Mouse (Mus musculus): ENCODE data around the gene Ramp3. TPM values are rescaled to one million over a fixed set of nuclear protein-coding genes. Genes with fewer than 3 reads are reported as not detected.

Ramp3 gene
- polyA plus RNA-seq, 1 experiment: 0.19 TPM

DNA sequence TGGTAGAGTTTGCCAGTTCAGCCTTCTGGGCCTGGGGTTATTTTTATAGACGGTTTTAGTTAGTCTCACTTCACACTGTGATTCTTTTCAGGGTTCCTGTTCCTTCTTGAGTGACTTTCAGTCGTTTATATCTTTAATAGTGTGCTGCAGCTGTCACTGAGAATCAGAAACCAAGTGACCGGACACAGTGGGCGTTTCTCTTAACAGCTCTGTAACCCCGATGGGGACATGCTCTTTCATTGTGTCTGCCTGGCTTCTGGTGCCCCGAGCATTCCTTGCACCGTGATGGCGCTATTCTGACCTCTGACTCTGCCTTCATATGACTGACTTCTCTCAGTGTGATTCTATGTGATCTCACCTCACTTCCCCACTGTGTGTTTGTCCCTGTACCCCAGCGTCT lies 10.7 kb downstream of the Ramp3 start:
- Histone ChIP-seq H3K79me2 (ENCODE audit: control insufficient read depth, insufficient read depth) (no peaks in the 10 kb centered on the region), H3K4me2 (ENCODE audit: low read depth) (no peak overlapping the region), H3ac (ENCODE audit: control insufficient read depth, insufficient read length) (no peak overlapping the region), H3K36me3 (ENCODE audit: control insufficient read depth, insufficient read depth) (no peaks in the 10 kb centered on the region), H3K4me3 (no peak overlapping the region), H3K27me3 (ENCODE audit: control insufficient read depth, insufficient read depth, insufficient read length) (no peaks in the 10 kb centered on the region)
- TF ChIP-seq MYOD1 (IDR thresholded peaks at IDR 0.05; ENCODE audit: control insufficient read depth in 1 of 3, insufficient read length in 2 of 3, low read depth in 2 of 3) (peak in 1 of 3 experiments; percentile 25), POLR2A (IDR thresholded peaks at IDR 0.05; ENCODE audit: insufficient read length, low read depth) (no peak)

- Histone ChIP-seq H3K4me2 (ENCODE audit: low read depth) (no peak overlapping the region), H3K4me3 (no peak overlapping the region), H3K79me2 (ENCODE audit: control insufficient read depth, insufficient read depth) (no peaks in the 10 kb centered on the region), H3K36me3 (ENCODE audit: control insufficient read depth, insufficient read depth) (no peaks in the 10 kb centered on the region), H3K27me3 (ENCODE audit: control insufficient read depth, insufficient read depth, insufficient read length) (no peaks in the 10 kb centered on the region), H3ac (ENCODE audit: control insufficient read depth, insufficient read length) (no peak overlapping the region)
- TF ChIP-seq REST (IDR thresholded peaks at IDR 0.05; ENCODE audit: insufficient read depth, insufficient read length) (no peak), MYOG (IDR thresholded peaks at IDR 0.05; ENCODE audit: control insufficient read depth in 1 of 3, insufficient read depth in 1 of 3, insufficient read length in 2 of 3, low read depth in 2 of 3) (no peak), POLR2AphosphoS2 (IDR thresholded peaks at IDR 0.05; ENCODE audit: insufficient read length, low read depth) (no peak), E2F4 (IDR thresholded peaks at IDR 0.05; ENCODE audit: insufficient read depth) (no peak), CEBPB (IDR thresholded peaks at IDR 0.05; ENCODE audit: insufficient read depth, poor library complexity, severe bottlenecking) (no peak), TCF12 (IDR thresholded peaks at IDR 0.05; ENCODE audit: insufficient read depth, poor library complexity, severe bottlenecking) (no peak), TCF3 (IDR thresholded peaks at IDR 0.05; ENCODE audit: insufficient read length, low read depth) (no peak), POLR2A (IDR thresholded peaks at IDR 0.05; ENCODE audit: insufficient read length, low read depth) (no peak), MAX (IDR thresholded peaks at IDR 0.05; ENCODE audit: low read depth) (no peak)
These were observed 11.7 kb downstream of the Ramp3 start for GRCm38 (mm10) chr11:6670044-6670443.

GRCm38 (mm10) chr11:6670826-6671225 lies 12.5 kb downstream of the Ramp3 start:
- H3K79me2 ChIP-seq (ENCODE audit: control insufficient read depth, insufficient read depth): no peaks in the 10 kb centered on the region
- no peak overlapping the region for H3ac ChIP-seq (ENCODE audit: control insufficient read depth, insufficient read length)
- no peak overlapping the region for H3K4me2 ChIP-seq (ENCODE audit: low read depth)
- no peak overlapping the region for H3K4me3 ChIP-seq
- no peaks in the 10 kb centered on the region for H3K27me3 ChIP-seq (ENCODE audit: control insufficient read depth, insufficient read depth, insufficient read length)
- H3K36me3 ChIP-seq (ENCODE audit: control insufficient read depth, insufficient read depth): no peaks in the 10 kb centered on the region
- no peak for TF ChIP-seq MYOG (IDR thresholded peaks at IDR 0.05; ENCODE audit: control insufficient read depth in 1 of 3, insufficient read depth in 1 of 3, insufficient read length in 2 of 3, low read depth in 2 of 3)
- TF ChIP-seq E2F4 (IDR thresholded peaks at IDR 0.05; ENCODE audit: insufficient read depth): no peak
- no peak for TF ChIP-seq SRF (IDR thresholded peaks at IDR 0.05; ENCODE audit: control insufficient read depth, insufficient read length, low read depth)
- TF ChIP-seq USF1 (IDR thresholded peaks at IDR 0.05; ENCODE audit: low read depth): no peak
- no peak for TF ChIP-seq REST (IDR thresholded peaks at IDR 0.05; ENCODE audit: insufficient read depth, insufficient read length)
- TF ChIP-seq MAX (IDR thresholded peaks at IDR 0.05; ENCODE audit: low read depth): no peak
- no peak for TF ChIP-seq CEBPB (IDR thresholded peaks at IDR 0.05; ENCODE audit: insufficient read depth, poor library complexity, severe bottlenecking)
- no peak for TF ChIP-seq TCF12 (IDR thresholded peaks at IDR 0.05; ENCODE audit: insufficient read depth, poor library complexity, severe bottlenecking)
- no peak for TF ChIP-seq POLR2A (IDR thresholded peaks at IDR 0.05; ENCODE audit: insufficient read length, low read depth)
- TF ChIP-seq TCF3 (IDR thresholded peaks at IDR 0.05; ENCODE audit: insufficient read length, low read depth): no peak
- TF ChIP-seq MYOD1 (IDR thresholded peaks at IDR 0.05; ENCODE audit: control insufficient read depth in 1 of 3, insufficient read length in 2 of 3, low read depth in 2 of 3): no peak
- no peak for TF ChIP-seq POLR2AphosphoS2 (IDR thresholded peaks at IDR 0.05; ENCODE audit: insufficient read length, low read depth)

DNA sequence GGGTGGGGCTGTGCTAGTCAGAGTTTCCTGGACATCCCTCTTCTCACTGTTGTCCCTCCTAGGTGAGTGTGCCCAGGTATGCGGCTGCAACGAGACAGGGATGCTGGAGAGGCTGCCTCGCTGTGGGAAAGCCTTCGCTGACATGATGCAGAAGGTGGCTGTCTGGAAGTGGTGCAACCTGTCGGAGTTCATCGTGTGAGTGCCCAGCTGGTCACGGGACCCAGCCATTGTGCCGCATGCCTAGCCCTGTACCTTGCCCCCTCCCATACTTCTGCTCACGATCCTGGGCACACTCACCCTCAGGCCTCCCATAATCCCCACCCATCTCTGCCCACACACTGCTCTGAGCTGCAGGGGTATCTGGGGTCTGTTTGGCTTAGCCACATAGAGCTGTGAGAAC lies 16.4 kb downstream of the Ramp3 start:
- Histone ChIP-seq H3ac (ENCODE audit: control insufficient read depth, insufficient read length) (no peak overlapping the region), H3K4me2 (ENCODE audit: low read depth) (no peak overlapping the region), H3K4me3 (no peak overlapping the region), H3K79me2 (ENCODE audit: control insufficient read depth, insufficient read depth) (no peaks in the 10 kb centered on the region), H3K36me3 (ENCODE audit: control insufficient read depth, insufficient read depth) (no peaks in the 10 kb centered on the region), H3K27me3 (ENCODE audit: control insufficient read depth, insufficient read depth, insufficient read length) (no peaks in the 10 kb centered on the region)
- TF ChIP-seq MYOD1 (IDR thresholded peaks at IDR 0.05; ENCODE audit: control insufficient read depth in 1 of 3, insufficient read length in 2 of 3, low read depth in 2 of 3) (no peak), MYOG (IDR thresholded peaks at IDR 0.05; ENCODE audit: control insufficient read depth in 1 of 3, insufficient read depth in 1 of 3, insufficient read length in 2 of 3, low read depth in 2 of 3) (no peak), E2F4 (IDR thresholded peaks at IDR 0.05; ENCODE audit: insufficient read depth) (no peak), POLR2A (IDR thresholded peaks at IDR 0.05; ENCODE audit: insufficient read length, low read depth) (no peak), SRF (IDR thresholded peaks at IDR 0.05; ENCODE audit: control insufficient read depth, insufficient read length, low read depth) (no peak), TCF12 (IDR thresholded peaks at IDR 0.05; ENCODE audit: insufficient read depth, poor library complexity, severe bottlenecking) (no peak), REST (IDR thresholded peaks at IDR 0.05; ENCODE audit: insufficient read depth, insufficient read length) (no peak), CEBPB (IDR thresholded peaks at IDR 0.05; ENCODE audit: insufficient read depth, poor library complexity, severe bottlenecking) (no peak), USF1 (IDR thresholded peaks at IDR 0.05; ENCODE audit: low read depth) (no peak), POLR2AphosphoS2 (IDR thresholded peaks at IDR 0.05; ENCODE audit: insufficient read length, low read depth) (no peak), MAX (IDR thresholded peaks at IDR 0.05; ENCODE audit: low read depth) (no peak)

DNA sequence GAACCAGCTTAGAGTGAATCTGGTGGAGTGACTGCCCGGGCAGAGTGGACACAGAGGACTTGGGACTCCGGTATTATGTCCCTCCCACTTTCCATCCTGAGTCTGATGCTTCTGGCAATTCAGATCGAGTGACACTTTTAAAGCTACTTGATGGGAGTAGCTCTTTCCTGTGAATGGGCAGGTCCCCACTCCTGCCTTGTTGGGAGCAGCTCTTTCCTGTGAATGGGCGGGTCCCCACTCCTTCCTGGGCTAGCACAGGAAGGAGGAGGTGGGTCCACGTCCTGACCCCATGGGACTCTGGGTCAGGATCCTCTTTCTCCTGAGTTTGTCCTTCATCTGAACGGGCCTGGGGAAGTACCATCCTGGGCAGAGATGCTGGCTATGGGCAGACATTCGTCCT lies 17.1 kb downstream of the Ramp3 start:
- no peak overlapping the region for H3ac ChIP-seq (ENCODE audit: control insufficient read depth, insufficient read length)
- no peaks in the 10 kb centered on the region for H3K79me2 ChIP-seq (ENCODE audit: control insufficient read depth, insufficient read depth)
- no peak overlapping the region for H3K4me3 ChIP-seq
- H3K27me3 ChIP-seq (ENCODE audit: control insufficient read depth, insufficient read depth, insufficient read length): no peaks in the 10 kb centered on the region
- no peak for TF ChIP-seq POLR2AphosphoS2 (IDR thresholded peaks at IDR 0.05; ENCODE audit: insufficient read length, low read depth)
- TF ChIP-seq TCF12 (IDR thresholded peaks at IDR 0.05; ENCODE audit: insufficient read depth, poor library complexity, severe bottlenecking): no peak
- no peak for TF ChIP-seq TCF3 (IDR thresholded peaks at IDR 0.05; ENCODE audit: insufficient read length, low read depth)
- no peak for TF ChIP-seq MYOD1 (IDR thresholded peaks at IDR 0.05; ENCODE audit: control insufficient read depth in 1 of 3, insufficient read length in 2 of 3, low read depth in 2 of 3)
- no peak for TF ChIP-seq SRF (IDR thresholded peaks at IDR 0.05; ENCODE audit: control insufficient read depth, insufficient read length, low read depth)
- no peak for TF ChIP-seq MAX (IDR thresholded peaks at IDR 0.05; ENCODE audit: low read depth)
- TF ChIP-seq REST (IDR thresholded peaks at IDR 0.05; ENCODE audit: insufficient read depth, insufficient read length): no peak
- TF ChIP-seq USF1 (IDR thresholded peaks at IDR 0.05; ENCODE audit: low read depth): no peak
- no peak for TF ChIP-seq MYOG (IDR thresholded peaks at IDR 0.05; ENCODE audit: control insufficient read depth in 1 of 3, insufficient read depth in 1 of 3, insufficient read length in 2 of 3, low read depth in 2 of 3)
- TF ChIP-seq POLR2A (IDR thresholded peaks at IDR 0.05; ENCODE audit: insufficient read length, low read depth): no peak
- no peak for TF ChIP-seq E2F4 (IDR thresholded peaks at IDR 0.05; ENCODE audit: insufficient read depth)
- no peak for TF ChIP-seq CEBPB (IDR thresholded peaks at IDR 0.05; ENCODE audit: insufficient read depth, poor library complexity, severe bottlenecking)
- no peaks in the 10 kb centered on the region for H3K36me3 ChIP-seq (ENCODE audit: control insufficient read depth, insufficient read depth)
- no peak overlapping the region for H3K4me2 ChIP-seq (ENCODE audit: low read depth)
